Comparison of ENCODE assay signal across 8 mouse cellular contexts in the genomic region with DNA sequence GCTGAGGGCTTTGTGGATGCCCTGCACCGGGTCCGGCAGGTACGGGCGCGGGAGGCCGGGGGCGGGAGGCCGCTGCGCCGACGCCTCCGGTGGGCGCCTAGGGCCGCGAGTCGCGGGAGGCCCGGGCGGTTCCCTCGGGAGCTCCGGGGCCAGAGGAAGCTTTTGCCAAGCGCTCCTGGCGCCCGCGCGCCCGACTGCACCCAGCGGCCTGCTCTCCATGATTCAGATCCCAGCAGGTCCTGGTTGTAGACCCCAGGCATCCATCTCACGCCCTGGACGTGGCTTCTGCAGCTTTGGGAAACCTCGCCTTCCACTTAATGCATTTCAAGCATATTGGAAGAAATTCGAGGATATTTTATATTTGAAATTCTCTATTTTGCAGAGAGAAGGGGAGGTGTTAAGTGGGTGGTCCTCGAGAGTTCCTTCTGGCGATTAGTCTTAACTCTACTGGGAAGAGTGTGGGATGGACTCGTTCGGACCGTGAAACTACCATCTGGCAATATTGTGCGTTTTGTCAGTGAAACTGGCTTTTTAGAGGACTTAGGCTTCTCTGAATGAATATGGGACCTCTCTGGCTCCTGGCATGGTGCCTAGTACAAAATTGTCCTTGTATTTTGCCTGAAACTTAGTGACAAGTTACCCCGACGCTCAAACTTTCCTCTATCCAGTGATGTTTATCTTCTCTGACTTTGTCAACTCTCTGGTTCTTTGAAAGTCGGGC. TPM values are rescaled to one million over a fixed set of nuclear protein-coding genes. Genes with fewer than 3 reads are reported as not detected.
DNase-seq lines count a peak whose midpoint lies in the region; ATAC-seq and TF ChIP-seq lines count a peak whose summit lies in the region.

No protein-coding gene starts in this region.

- peak overlapping the region; percentile 94 for H3K9ac ChIP-seq in forebrain, postnatal 0 days
- peak overlapping the region; percentile 97 for H3K9ac ChIP-seq in limb, embryonic 15.5 days
- peak overlapping the region; percentile 98 for H3K9ac ChIP-seq in neural tube, embryonic 15.5 days (replicated peaks)

- no peak for TF ChIP-seq CTCF in spleen, adult 2 months (IDR thresholded peaks at IDR 0.05; ENCODE audit: extremely low read depth, insufficient read depth, insufficient read length, insufficient replicate concordance)
- no peak for TF ChIP-seq CTCF in forebrain, postnatal 0 days (IDR thresholded peaks at IDR 0.05; ENCODE audit: low read depth)

- WGBS in spleen, adult 2 months = 4% methylated on average over 41 of the region's 41 CpGs
- WGBS in forebrain, postnatal 0 days = 3% methylated on average over 40 of the region's 41 CpGs
- WGBS in limb, embryonic 15.5 days = 2% methylated on average over 41 of the region's 41 CpGs
- 3% methylated on average over 39 of the region's 41 CpGs for WGBS in neural tube, embryonic 15.5 days

- peaks cover 1% of the 10 kb centered on the region; the same call in 1 of the 2 replicates for H3K27me3 ChIP-seq in spleen, adult 2 months (ENCODE audit: control insufficient read depth, insufficient read depth, low read length)
- no peaks in the 10 kb centered on the region for H3K27me3 ChIP-seq in forebrain, postnatal 0 days (ENCODE audit: insufficient read depth, low read length)
- no peaks in the 10 kb centered on the region for H3K27me3 ChIP-seq in limb, embryonic 15.5 days
- peaks cover 19% of the 10 kb centered on the region for H3K27me3 ChIP-seq in neural tube, embryonic 15.5 days (replicated peaks)

- H3K4me2 ChIP-seq in forebrain, postnatal 0 days (ENCODE audit: low read depth) = peak overlapping the region; percentile 91
- H3K4me2 ChIP-seq in limb, embryonic 15.5 days = peak overlapping the region; percentile 81
- H3K4me2 ChIP-seq in neural tube, embryonic 15.5 days = peak overlapping the region; percentile 95

- peak overlapping the region; percentile 74 for H3K4me3 ChIP-seq in spleen, adult 2 months (ENCODE audit: extremely low read depth, insufficient read depth, insufficient read length)
- peak overlapping the region; percentile 93 for H3K4me3 ChIP-seq in forebrain, postnatal 0 days (ENCODE audit: low read depth, low read length)
- peak overlapping the region; percentile 100 for H3K4me3 ChIP-seq in limb, embryonic 15.5 days
- H3K4me3 ChIP-seq in neural tube, embryonic 15.5 days (replicated peaks) = peak overlapping the region; percentile 100

- no peak for TF ChIP-seq POLR2A in spleen, adult 2 months (IDR thresholded peaks at IDR 0.05; ENCODE audit: low read depth, low read length)

- no peaks in the 10 kb centered on the region for H3K36me3 ChIP-seq in spleen, adult 2 months (ENCODE audit: control insufficient read depth, insufficient read depth, low read length)
- H3K36me3 ChIP-seq in forebrain, postnatal 0 days (ENCODE audit: insufficient read depth) = no peaks in the 10 kb centered on the region
- H3K36me3 ChIP-seq in limb, embryonic 15.5 days = peaks cover 12% of the 10 kb centered on the region
- 0 out of 2 replicates have a peak, but pooled peaks cover 2% of the 10 kb centered on the region for H3K36me3 ChIP-seq in neural tube, embryonic 15.5 days

- no peaks in the 10 kb centered on the region for H3K9me3 ChIP-seq in forebrain, postnatal 0 days (ENCODE audit: low read length)
- H3K9me3 ChIP-seq in limb, embryonic 15.5 days = no peaks in the 10 kb centered on the region
- H3K9me3 ChIP-seq in neural tube, embryonic 15.5 days (replicated peaks) = no peaks in the 10 kb centered on the region

- H3K4me1 ChIP-seq in spleen, adult 2 months (ENCODE audit: control insufficient read depth, insufficient read depth, insufficient read length) = peaks cover 5% of the 10 kb centered on the region; the same call in 1 of the 2 replicates
- peaks cover 11% of the 10 kb centered on the region for H3K4me1 ChIP-seq in forebrain, postnatal 0 days (ENCODE audit: insufficient read depth)
- peaks cover 19% of the 10 kb centered on the region for H3K4me1 ChIP-seq in limb, embryonic 15.5 days
- peaks cover 20% of the 10 kb centered on the region for H3K4me1 ChIP-seq in neural tube, embryonic 15.5 days

- peak; percentile 35; the same call in 1 of the 2 replicates for ATAC-seq in frontal cortex, adult (ENCODE audit: low TSS enrichment)
- peak; percentile 62 for ATAC-seq in forebrain, postnatal 0 days
- no peak; the same call in 1 of the 2 replicates for ATAC-seq in limb, embryonic 15.5 days (ENCODE audit: insufficient number of reproducible peaks, low FRiP score, low TSS enrichment, low read depth)
- peak; percentile 46; the same call in 1 of the 2 replicates for ATAC-seq in neural tube, embryonic 15.5 days (ENCODE audit: low FRiP score)
- no peak for ATAC-seq in granulocyte monocyte progenitor cell, adult 5-6 weeks (replicated peaks; ENCODE audit: poor library complexity, severe bottlenecking)

- DNase-seq in frontal cortex, postnatal 25 days (ENCODE audit: low spot score in 2 of 2) = no peak
- no peak for DNase-seq in spleen, adult 2 months (ENCODE audit: low read depth in 1 of 2, low spot score in 2 of 2)
- DNase-seq in spleen, adult 12 weeks (ENCODE audit: low spot score) = no peak
- no peak for DNase-seq in forebrain, postnatal 0 days

- H3K27ac ChIP-seq in spleen, adult 2 months (ENCODE audit: insufficient read depth, low read length) = no peak overlapping the region
- peak overlapping the region; percentile 87 for H3K27ac ChIP-seq in forebrain, postnatal 0 days (ENCODE audit: low read depth, low read length)
- H3K27ac ChIP-seq in limb, embryonic 15.5 days = peak overlapping the region; percentile 92
- H3K27ac ChIP-seq in neural tube, embryonic 15.5 days (replicated peaks) = peak overlapping the region; percentile 90

RNA-seq across cellular contexts. Expression of gene Fubp3, which starts 0.6 kb away (rescaled TPM):
- polyA plus RNA-seq in spleen, adult 2 months (2012; rRNA removed) = 14.0 and 17.2 TPM in 2 replicates
- total RNA-seq in forebrain, postnatal 0 days (2014; rRNA removed) = 29.9 and 31.5 TPM in 2 replicates
- polyA plus RNA-seq in forebrain, postnatal 0 days (2015; fragmentation: Nextera tagmentation; extraction: Ambion mirVana) = 26.6 and 38.7 TPM in 2 replicates
- polyA plus RNA-seq in limb, embryonic 15.5 days (2015; fragmentation: Nextera tagmentation; extraction: Ambion mirVana) = 69.8 and 79.2 TPM in 2 replicates
- 44.9 and 51.3 TPM in 2 replicates for polyA plus RNA-seq in neural tube, embryonic 15.5 days (2015; fragmentation: Nextera tagmentation; extraction: Ambion mirVana)
- 26.7 and 30.2 TPM in 2 replicates for total RNA-seq in granulocyte monocyte progenitor cell, adult 5-6 weeks (2014; fragmentation: Nextera tagmentation)
- 19.7 and 28.6 TPM in 2 replicates for total RNA-seq in granulocyte monocyte progenitor cell, adult 5-6 weeks (2017)

Comparison
In these comparisons a context has a peak if more than half of its experiments do, and no peak if none do; other contexts are left out.
1. ATAC-seq: peak in frontal cortex, adult (single experiment), forebrain, postnatal 0 days (single experiment) and neural tube, embryonic 15.5 days (single experiment); none in limb, embryonic 15.5 days (single experiment) and granulocyte monocyte progenitor cell, adult 5-6 weeks (single experiment).
2. Peak in every context shown above with its lines, with median percentiles within 50 percentile points of each other: H3K4me3 ChIP-seq, H3K4me2 ChIP-seq and H3K9ac ChIP-seq.